Mouse (Mus musculus): ENCODE results near the gene Mthfr. TPM values are rescaled to one million over a fixed set of nuclear protein-coding genes. Genes with fewer than 3 reads are reported as not detected.
A peak's percentile ranks its signal among the peaks of the same experiment; 100 is the strongest.

The Mthfr gene
- 10 to 100 TPM; 28.0 to 30.8 TPM for total RNA-seq (2021)
- long read RNA-seq, full-length matches to known transcripts: 2 of 19 reads
- long read RNA-seq, partial matches to known transcripts: 1 of 19 reads
- long read RNA-seq, other reads (novel, unspliced or antisense): 16 of 19 reads

DNA sequence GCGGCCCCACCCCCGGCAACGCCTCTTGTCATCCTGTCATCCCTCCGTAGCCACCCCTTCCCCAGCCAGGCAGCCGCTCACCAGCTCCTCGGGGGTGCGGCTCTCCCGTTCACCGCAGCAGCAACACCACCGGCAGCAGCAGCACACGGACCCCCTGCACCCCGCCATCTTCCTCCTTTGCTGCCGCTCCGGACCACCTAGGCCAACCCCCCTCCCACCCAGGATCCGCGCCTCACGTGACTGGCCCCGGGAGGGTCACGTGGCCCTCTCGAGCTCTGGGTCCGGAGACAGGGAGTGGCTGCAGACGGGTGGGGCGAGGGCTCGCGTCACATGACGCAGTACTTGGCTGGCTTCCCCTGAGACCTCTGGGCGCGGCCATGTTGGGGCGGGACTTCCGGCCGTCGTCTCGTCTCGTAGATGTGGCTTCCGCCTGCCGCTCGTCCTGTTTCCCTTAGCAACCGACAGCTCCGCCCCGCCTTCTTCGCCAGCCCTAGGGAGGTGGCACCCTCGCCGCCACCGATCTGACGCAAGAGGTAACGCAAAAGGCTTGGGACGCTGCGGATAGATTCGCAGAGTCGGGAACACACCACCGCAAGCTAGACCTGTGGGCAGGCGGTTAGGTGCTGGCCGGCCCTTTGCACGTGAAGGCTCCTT is at the start of gene Mthfr, which contains the start of gene Clcn6:
Gene Mthfr (plus strand): TSS at position 478 of the 654 bp plus-strand sequence.
Gene Clcn6 (minus strand): TSS at position 222 of the 654 bp plus-strand sequence.
- peak; percentile 100 for DNase-seq (ENCODE audit: low spot score in 2 of 2)

DNA sequence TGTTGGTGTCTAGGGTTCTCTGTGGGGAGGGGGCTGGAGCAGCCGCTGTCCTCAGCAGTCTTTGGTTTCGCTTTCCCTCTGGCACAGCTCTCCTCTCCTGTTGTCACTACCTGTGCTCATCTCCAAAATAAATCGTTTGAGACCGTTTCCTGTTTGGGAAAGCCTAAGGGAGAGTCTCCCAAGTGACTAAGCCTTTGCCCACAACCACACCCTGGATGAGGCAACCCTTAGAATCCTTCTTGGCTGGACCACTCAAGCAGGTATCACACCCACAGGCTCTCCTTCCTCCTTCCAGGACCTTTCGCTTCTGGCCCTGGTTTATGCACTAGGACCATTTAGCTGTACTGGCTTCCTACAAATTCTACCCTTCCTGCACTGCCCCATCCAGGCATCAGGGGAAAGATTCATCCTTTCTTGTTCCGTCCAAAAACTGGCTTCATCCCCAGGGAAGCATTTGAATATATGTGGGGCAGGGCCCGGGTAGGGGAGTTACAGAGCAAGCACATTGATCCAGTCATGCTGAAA is 45.2 kb upstream of the Mthfr start:
- no peak for DNase-seq (ENCODE audit: low spot score in 2 of 2)

DNA sequence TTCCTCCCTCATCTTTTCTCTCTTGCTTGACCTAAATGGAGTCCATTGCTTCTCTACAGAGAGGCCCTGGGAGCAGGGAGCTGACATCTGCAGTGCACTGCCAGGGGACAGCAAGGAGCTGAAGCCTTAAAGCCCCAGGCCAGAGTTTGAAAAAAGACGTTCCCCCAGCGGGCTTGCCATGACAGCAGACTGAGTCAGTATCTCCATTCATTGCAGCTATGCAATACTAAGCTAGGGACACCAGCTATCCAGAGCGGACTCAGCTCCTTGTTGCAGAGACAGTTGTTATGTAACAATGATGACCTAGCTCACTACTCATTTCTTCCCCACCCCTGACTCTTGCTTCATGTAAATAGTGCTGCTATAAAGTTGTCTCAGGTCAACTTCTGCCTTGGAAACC is 43.6 kb upstream of the Mthfr start:
- DNase-seq (ENCODE audit: low spot score in 2 of 2): no peak

DNA sequence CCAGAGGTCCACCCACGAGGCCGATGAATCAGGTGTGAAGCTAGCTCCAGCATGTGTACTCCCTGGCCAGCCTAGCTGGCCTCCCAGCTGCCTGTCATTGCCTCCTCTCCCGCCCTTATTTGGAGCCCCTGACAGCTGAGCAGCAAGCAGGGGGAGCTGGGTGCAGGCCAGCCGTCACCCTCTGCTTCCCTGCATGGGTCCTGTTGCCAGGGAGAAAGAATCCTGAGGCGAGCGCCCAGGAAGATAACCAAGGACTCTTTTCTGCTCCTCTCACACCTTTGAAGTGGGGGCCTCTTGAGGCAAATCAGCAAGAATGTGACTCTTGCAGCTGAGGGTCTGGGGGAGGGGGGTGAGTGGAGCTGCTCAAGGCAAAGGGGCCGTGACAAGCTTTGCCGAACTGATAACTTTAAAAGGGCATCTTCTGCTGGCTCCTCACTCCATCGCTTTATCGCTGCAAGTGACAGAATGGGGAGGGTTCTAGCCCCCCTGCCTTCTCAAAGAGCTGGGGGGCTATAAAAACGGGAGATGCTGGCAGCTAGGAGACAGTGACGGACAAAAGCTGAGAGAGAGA is 38.6 kb upstream of the Mthfr start, which contains the start of gene Nppa:
Gene Nppa (plus strand): TSS at position 521 of the 571 bp plus-strand sequence.
- no peak for DNase-seq (ENCODE audit: low spot score in 2 of 2)

DNA sequence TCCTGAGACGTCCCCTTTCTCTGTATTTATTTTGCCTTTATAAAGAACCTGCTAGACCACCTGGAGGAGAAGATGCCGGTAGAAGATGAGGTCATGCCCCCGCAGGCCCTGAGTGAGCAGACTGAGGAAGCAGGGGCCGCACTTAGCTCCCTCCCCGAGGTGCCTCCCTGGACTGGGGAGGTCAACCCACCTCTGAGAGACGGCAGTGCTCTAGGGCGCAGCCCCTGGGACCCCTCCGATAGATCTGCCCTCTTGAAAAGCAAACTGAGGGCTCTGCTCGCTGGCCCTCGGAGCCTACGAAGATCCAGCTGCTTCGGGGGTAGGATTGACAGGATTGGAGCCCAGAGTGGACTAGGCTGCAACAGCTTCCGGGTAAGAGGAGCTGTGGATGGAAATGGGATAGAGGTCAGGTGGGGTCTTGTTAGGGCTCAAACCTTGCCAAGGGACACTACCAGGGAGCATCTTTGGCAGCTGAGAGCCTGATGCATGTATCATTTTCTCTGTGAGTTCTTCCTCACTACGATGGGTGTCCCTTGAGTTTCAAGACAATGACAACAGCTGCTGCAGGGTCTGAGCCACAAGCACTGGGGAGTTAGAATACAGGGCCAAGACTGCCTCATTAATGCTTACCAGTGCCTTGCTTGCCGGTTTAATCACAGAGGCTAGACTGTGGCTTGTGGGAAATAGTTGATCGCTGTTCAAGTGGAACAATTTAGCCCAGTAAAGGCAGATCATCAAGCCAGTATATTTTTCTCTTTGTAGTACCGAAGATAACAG is 37.7 kb upstream of the Mthfr start:
- DNase-seq (ENCODE audit: low spot score in 2 of 2): no peak

DNA sequence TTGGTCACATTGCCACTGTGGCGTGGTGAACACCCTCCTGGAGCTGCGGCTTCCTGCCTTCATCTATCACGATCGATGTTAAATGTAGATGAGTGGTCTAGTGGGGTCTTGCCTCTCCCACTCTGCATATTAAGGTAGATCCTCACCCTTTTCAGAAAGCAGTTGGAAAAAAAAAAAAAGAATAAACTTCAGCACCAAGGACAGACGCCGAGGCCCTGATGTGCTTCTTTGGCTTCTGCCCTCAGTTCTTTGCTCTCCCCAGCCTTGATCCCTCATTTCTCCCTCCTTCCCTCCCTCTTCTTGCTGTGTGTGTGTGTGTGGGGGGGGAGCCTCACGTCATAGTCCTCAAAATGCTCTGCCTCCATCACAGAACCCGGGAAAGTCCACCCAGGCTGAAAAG is 37.0 kb upstream of the Mthfr start:
- no peak for DNase-seq (ENCODE audit: low spot score in 2 of 2)

DNA sequence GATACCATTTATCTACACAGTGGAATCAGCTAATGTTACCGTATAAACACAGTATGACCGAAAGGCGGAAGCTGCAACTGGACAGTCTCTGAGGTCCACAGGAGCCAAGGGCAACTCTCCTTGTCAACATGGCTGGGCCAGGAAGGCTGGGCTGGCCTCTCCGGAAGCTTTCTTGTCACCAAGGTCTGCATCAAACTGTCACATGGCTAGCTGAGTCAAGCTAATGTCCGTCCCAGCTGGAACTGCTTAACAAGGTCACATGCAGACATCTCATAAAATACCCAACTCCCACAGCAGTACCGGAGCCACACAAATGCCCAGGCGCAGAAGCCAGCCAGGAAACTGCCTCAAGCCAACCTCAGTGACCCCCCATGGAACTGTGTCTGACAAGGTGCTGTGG is 34.5 kb upstream of the Mthfr start:
- no peak for DNase-seq (ENCODE audit: low spot score in 2 of 2)

DNA sequence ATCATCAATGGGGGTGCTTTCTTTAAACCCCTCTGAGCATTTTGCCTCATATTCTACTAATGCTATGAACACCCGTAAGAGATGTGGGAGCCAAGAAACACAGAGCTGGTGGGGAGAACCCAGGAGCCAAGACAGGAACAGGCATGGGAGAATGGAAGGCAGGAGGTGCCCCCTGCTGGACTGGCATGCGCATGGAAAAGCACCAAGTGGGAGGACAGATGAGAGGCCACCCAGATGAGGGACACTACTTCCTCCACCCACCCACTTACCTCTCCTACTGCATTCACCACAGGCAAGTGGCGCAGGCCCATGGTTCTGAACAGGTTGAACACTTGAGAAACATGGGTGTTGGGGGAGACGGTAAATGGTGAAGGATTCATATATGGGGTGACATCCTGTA is 30.5 kb upstream of the Mthfr start:
- peak; percentile 62 to 77 for DNase-seq (ENCODE audit: low spot score in 2 of 2)

DNA sequence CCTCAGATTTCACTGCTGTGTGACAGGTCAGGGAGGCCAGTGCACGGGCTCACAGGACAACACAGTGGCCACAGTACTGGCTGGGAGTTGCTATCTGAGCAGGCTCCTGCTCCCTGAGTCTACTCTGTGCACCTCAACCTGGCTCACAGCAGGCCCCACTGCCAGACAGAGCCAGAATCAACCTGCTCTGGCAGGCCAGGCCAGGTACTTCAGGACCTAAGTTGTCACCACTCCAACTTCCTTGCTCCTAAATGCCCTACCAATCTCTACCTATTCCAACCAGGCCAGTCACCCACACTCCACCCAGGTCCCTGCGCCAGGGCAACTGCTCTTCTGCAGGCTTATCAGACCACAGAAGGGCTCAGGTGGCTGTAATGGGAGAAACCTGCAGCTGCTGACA is 29.2 kb upstream of the Mthfr start:
- no peak for DNase-seq (ENCODE audit: low spot score in 2 of 2)

DNA sequence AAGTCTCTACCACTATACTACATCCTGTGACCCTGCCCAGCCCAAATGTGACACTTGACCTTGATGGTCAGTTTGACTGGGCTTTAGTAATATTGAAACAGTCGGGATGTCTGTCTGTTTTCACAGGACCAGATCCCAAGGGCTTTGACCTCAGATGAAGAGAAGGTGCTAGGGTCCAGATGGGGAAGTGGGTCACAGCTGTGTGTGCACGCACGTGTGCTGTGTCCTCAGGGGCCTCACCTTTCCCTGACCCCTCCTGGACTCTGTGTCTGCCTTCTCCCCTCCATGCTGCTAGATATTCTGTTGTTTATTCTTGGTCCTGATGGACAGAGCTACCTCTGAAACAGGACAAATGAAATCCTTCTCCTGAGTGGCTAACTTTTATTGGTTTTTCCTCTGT is 27.5 kb upstream of the Mthfr start:
- DNase-seq (ENCODE audit: low spot score in 2 of 2): no peak

DNA sequence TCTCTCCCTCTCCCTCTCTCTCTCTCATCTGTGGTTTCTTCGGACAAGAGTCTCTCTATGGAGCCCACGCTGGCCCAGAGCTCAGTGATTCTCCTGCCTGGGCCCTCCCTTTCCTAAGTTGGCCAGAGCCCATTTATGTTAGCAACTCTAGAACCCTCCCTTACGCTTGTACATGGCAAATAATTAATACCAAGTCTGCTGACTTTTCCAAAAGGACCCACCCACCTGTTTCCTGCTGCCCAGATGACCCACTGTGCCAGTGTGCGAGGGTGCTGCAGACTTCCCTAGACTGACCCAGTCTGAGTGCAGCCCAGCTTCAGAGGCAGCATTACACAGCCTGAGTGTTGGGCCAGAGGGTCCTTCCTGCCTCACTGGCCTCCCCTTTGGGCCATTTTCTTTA is 26.7 kb upstream of the Mthfr start:
- no peak for DNase-seq (ENCODE audit: low spot score in 2 of 2)

DNA sequence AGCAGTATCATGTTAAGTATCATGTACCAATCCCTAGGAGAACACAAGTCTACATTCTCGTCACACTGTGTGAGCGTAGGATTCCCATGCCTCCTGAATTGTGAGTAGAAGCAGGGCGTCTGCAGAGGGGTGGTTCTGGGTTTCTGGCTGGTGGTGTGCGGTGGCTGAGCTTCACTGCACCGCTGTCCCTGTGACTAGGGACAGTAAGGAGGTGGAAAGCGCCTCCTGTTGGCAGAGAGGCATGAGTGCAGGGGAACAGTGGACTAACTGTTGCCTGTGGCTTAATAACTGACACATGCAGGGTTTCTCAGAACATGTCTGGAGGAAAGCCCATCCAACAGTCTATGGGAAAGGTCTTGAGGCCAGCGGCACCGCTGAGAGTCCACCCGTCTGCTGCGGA is 23.5 kb upstream of the Mthfr start:
- DNase-seq (ENCODE audit: low spot score in 2 of 2): no peak

DNA sequence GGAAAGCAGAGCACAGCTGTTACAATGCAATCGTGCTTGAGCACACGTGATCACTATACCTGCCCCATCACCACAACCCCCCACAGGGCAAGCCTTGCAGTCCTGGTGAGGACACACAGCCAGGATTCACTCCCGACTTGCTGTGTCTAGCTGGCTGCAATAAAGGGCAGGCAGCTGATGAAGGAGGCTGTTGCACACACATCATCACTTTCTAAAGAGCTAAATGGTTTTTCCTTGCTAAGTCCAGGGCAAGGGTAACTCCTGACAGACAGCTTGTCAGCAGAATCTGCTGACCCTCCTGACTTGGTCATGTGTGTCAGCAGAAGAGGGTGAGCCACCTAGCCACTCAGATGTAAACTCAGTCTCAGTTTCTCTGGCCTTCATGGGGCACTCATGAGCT is 21.9 kb upstream of the Mthfr start:
- no peak for DNase-seq (ENCODE audit: low spot score in 2 of 2)

DNA sequence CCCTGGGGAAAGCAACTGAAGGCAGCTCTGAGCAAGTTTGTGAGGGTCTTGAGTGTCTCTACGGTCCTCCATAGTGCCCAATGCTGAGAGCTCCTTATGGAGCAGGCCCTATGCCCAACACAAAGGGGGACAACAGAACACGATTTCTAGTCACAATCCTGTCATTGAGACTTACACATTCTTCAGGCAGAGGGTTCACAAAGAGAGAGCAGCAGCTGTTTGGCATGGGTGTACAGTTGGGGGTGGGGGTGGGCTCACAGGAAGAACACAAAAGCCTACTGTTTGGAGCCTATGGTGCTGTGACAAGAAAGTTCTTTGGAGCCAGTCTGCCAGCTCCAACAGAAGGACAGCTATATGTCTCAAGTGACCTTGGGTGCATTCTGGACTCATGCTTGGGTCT is 20.5 kb upstream of the Mthfr start:
- DNase-seq (ENCODE audit: low spot score in 2 of 2): no peak

DNA sequence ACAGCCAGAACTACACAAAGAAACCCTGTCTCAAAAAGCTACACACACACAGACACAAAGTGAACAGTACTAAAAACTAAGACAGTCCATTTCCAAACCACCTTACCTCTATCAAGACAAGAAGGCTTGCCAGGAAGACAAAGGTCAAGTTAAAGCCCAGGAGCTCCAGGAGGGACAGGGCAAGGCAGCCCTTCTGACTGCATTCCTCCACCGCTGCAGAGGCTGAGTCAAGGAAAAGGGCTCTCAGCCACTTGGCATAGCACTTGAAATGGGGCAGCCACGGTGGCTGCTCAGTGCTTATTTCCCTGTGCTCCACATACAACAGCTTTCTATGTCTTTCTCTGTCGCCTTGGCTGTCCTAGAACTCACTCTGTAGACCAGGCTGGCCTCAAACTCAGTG is 14.9 kb upstream of the Mthfr start:
- DNase-seq (ENCODE audit: low spot score in 2 of 2): no peak

DNA sequence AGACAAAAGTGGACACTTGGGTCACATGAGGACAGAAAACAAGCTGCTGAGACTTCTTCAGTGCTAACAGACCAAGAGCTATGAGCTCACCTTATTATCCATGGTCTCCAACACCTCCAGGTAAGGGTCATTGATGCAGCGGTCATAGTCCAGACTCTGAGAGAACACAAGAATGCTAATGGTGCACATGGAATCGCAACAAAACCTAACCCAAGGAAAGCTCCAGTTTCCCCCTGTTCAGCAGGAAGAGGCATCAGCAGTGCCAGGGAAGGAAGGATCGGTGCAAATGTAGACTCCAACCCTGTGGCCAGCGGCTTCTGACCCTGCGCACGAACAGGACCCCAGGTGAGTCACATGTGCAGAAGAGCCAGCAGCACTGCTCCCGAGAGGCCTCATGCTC is 9.6 kb upstream of the Mthfr start:
- DNase-seq (ENCODE audit: low spot score in 2 of 2): no peak

DNA sequence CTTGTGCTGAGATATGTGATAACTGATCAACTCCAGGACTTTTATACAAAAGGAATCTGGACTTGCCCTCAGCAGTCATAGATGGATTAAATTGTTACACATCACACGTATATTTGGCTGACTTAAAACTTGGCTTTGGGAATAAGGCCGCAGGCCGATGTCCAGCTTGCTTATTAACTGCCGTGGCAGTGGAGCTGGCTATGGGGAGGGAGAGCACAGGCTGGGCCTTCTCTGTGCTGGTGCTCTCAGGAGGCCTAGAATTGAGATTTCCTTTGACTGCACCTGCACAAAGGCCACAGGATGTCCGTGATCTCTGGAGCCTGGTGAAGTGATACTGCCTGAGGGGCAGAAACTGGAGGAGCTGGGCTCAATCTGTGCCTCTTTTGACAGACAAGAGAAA is 8.4 kb upstream of the Mthfr start:
- DNase-seq (ENCODE audit: low spot score in 2 of 2): no peak

DNA sequence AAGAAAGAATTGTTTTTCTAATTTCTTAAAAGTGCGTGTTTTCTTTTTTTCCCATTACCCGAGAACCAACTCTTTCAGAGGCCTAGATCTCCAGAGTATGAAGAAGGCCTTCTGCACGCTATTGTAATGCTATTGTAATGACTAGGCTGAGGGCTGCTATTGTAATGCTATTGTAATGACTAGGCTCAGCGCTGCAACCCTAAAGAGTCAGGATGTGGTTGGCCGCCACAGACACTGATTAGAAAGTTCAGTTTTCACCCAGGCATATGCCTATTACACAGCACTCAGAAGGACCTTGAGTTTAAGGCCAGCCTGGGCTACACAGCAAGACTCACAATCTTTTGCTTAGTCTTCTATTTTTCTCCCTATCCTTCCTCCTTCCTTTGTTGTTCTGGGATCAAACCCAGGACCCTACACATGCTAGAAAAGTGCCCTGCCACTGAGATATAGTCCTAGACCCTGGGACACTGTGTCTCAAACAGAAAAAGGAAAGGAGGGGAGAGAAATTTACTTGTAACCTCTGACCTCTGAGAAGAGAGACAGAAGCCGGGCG is 4.9 kb upstream of the Mthfr start:
- DNase-seq (ENCODE audit: low spot score in 2 of 2): no peak

DNA sequence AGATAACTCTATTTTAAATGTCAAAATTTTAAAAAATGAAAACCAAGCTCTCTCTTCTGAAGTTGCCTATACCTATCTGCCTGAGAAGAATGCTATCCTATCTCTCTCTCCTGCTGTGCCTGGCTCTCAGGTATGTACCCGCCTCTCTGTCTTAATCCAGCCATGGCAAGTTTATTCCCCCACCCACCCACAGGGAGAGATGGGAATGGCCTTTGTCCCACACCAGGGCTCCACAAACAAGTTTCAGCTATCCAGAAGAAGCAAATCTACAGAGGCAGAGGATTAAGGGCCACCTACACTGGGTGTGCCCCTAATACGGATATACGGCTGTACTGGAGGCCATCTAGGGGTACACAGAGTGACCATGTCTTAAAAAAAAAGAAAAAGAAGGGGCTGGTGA is 3.4 kb upstream of the Mthfr start:
- no peak for DNase-seq (ENCODE audit: low spot score in 2 of 2)

DNA sequence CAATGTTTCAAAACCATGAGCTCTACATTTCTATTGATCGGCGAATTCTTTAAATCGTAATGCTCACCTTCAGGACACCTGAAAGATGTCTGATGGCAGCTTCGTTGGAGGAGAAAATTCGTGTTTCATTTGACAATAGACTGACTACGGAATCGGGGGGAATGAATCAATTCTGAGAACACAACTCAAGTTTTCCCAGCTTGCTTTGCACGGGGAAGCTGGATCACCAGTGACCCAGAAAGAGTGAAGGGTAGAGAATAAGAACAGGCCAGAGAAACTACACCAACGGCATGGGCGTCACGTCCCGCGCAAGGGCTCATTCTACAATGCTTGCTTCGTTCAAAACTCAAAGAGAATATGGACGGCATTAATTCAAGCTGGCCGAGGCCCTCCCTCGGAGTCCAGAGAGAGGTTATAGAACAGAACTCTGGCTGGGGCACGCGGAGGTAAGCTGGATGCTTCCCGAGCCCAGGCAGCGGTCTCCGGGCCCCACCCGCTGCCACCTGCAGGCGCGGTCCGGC is 738 bp upstream of the Mthfr start:
- no peak for DNase-seq (ENCODE audit: low spot score in 2 of 2)

DNA sequence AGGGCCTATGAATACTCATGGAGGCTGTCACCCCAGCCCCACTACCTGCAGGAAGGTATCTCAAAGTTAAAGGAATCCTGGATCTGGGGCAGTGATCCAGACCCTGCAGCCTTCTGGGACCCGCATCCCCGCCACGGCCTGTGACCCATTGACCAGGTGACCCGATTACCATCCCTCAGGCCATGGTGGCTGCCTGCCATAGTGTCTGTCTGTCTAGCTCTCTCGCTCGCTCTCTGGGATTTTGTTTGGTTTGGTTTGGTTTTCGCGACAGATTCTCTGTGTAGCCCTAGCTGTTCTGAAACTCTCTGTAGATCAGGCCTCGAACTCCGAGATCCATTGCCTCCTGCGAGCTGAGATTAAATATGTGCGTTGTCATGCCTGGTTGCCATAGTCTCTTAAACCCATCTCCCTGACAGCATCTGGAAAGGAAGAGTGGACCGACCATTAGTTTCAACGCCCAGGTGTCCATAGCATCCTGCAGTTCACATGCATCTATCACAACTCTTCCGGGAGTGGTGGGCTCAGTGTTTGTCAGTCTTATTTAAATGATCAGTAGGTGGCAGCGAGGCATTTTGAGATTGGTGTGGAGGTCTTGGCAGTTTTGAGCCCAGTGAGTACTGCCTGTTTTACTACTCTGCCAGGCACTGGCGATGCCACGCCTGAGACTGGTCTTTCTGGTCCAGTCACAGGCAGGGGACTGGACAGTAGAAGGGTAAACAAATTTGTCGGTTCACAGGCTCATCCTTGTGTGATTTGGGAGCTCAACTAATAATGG is 564 bp downstream of the Mthfr start:
- DNase-seq (ENCODE audit: low spot score in 2 of 2): no peak
